Mouse (Mus musculus): ENCODE measurements around the gene Lcor. TPM values are rescaled to one million over a fixed set of nuclear protein-coding genes. Genes with fewer than 3 reads are reported as not detected.

Gene Lcor
- 11.0 and 11.4 TPM in 2 replicates for polyA plus RNA-seq (2014; fragmentation: Nextera tagmentation; extraction: Ambion mirVana)

- peak; percentile 83 for DNase-seq (ENCODE audit: low spot score)
- Histone ChIP-seq H3K9ac (ENCODE audit: low read length) (peak within 1 kb of the TSS; percentile 90), H3K9me3 (ENCODE audit: control insufficient read depth, low read length) (no peaks in the 10 kb centered on the region), H3K4me1 (ENCODE audit: control insufficient read depth, insufficient read depth, low read length) (no peaks in the 10 kb centered on the region), H3K27me3 (ENCODE audit: control insufficient read depth, insufficient read depth, low read length) (no peaks in the 10 kb centered on the region), H3K4me2 (ENCODE audit: low read depth, severe bottlenecking) (peak within 1 kb of the TSS; percentile 86), H3K27ac (replicated peaks; ENCODE audit: low read depth, low read length) (peak within 1 kb of the TSS; percentile 96), H3K4me3 (ENCODE audit: low read depth, low read length) (peak within 1 kb of the TSS; percentile 88), H3K36me3 (ENCODE audit: control insufficient read depth, insufficient read depth, low read length) (no peaks in the 10 kb centered on the region)
- ATAC-seq (ENCODE audit: insufficient number of reproducible peaks, low FRiP score, low TSS enrichment, low read depth) = peak; percentile 91
- WGBS = 0% methylated on average over 46 of the region's 92 CpGs
These were observed at the start of gene Lcor for GRCm38 (mm10) chr19:41482190-41482908. Gene Lcor, plus strand, starts transcription at chr19:41482637.

DNA sequence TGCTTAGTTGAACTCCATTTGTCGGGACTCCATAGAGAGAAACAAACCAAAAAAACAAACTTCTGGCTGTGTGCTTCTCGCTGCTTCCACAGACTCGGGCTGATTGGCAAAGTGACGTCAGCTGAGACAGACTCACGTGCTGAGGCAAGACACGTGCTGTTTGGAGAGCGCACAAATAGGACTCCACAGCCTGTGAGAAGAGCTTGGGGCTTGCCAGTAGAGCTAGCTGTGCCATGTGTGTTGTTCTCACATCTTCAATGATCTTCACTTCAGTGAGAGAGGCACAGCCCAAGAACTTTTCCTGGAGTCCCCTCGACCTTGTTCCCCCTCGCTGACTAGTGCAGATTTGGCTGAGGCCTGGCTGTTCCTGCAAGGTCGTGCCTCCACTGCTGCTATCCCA, 47.1 kb upstream of the Lcor start:
- H3K4me2 ChIP-seq (ENCODE audit: low read depth, severe bottlenecking) = no peak overlapping the region

DNA sequence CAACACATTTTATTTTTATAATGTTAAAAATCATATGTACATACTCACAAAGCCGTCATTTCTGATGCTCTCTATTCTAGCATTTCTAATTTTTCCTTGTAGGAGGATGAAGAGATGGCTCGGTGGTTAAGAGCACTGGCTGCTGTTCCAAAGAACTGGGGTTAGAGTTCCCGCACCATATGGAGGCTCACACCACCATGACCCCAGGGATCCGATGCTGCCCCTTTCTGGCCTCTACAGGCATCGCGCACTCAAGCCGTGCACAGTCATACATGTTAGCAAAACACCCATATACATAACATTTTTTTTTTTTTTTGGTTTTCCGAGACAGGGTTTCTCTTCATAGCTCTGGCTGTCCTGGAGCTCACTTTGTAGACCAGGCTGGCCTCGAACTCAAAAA, 46.0 kb upstream of the Lcor start:
- Histone ChIP-seq H3K4me1 (ENCODE audit: control insufficient read depth, insufficient read depth, low read length) (no peaks in the 10 kb centered on the region), H3K4me3 (ENCODE audit: low read depth, low read length) (no peak overlapping the region), H3K36me3 (ENCODE audit: control insufficient read depth, insufficient read depth, low read length) (no peaks in the 10 kb centered on the region), H3K27ac (replicated peaks; ENCODE audit: low read depth, low read length) (no peak overlapping the region), H3K27me3 (ENCODE audit: control insufficient read depth, insufficient read depth, low read length) (peaks cover 3% of the 10 kb centered on the region; the same call in 1 of the 2 replicates), H3K9me3 (ENCODE audit: control insufficient read depth, low read length) (no peaks in the 10 kb centered on the region), H3K4me2 (ENCODE audit: low read depth, severe bottlenecking) (no peak overlapping the region), H3K9ac (ENCODE audit: low read length) (no peak overlapping the region)
- no peak for DNase-seq (ENCODE audit: low spot score)
- whole genome bisulfite sequencing = 93% methylated on average over 9 of the region's 9 CpGs
- no peak for ATAC-seq (ENCODE audit: insufficient number of reproducible peaks, low FRiP score, low TSS enrichment, low read depth)

More for the DNA sequence above, 47.1 kb upstream of the Lcor start:
- Histone ChIP-seq H3K9me3 (ENCODE audit: control insufficient read depth, low read length) (no peaks in the 10 kb centered on the region), H3K9ac (ENCODE audit: low read length) (no peak overlapping the region), H3K27me3 (ENCODE audit: control insufficient read depth, insufficient read depth, low read length) (no peaks in the 10 kb centered on the region), H3K4me1 (ENCODE audit: control insufficient read depth, insufficient read depth, low read length) (no peaks in the 10 kb centered on the region), H3K27ac (replicated peaks; ENCODE audit: low read depth, low read length) (no peak overlapping the region), H3K4me3 (ENCODE audit: low read depth, low read length) (no peak overlapping the region), H3K36me3 (ENCODE audit: control insufficient read depth, insufficient read depth, low read length) (no peaks in the 10 kb centered on the region)
- ATAC-seq (ENCODE audit: insufficient number of reproducible peaks, low FRiP score, low TSS enrichment, low read depth) (no peak), DNase-seq (ENCODE audit: low spot score) (no peak)
- WGBS = 88% methylated on average over 10 of the region's 10 CpGs

GRCm38 (mm10) chr19:41438953-41439352, 43.5 kb upstream of the Lcor start:
- ATAC-seq (ENCODE audit: insufficient number of reproducible peaks, low FRiP score, low TSS enrichment, low read depth) (no peak), DNase-seq (ENCODE audit: low spot score) (no peak)
- WGBS = 88% methylated on average over 6 of the region's 6 CpGs
- Histone ChIP-seq H3K27me3 (ENCODE audit: control insufficient read depth, insufficient read depth, low read length) (peaks cover 4% of the 10 kb centered on the region; the same call in 1 of the 2 replicates), H3K36me3 (ENCODE audit: control insufficient read depth, insufficient read depth, low read length) (no peaks in the 10 kb centered on the region), H3K27ac (replicated peaks; ENCODE audit: low read depth, low read length) (no peak overlapping the region), H3K9ac (ENCODE audit: low read length) (no peak overlapping the region), H3K4me1 (ENCODE audit: control insufficient read depth, insufficient read depth, low read length) (no peaks in the 10 kb centered on the region), H3K4me2 (ENCODE audit: low read depth, severe bottlenecking) (no peak overlapping the region), H3K4me3 (ENCODE audit: low read depth, low read length) (no peak overlapping the region), H3K9me3 (ENCODE audit: control insufficient read depth, low read length) (no peaks in the 10 kb centered on the region)

DNA sequence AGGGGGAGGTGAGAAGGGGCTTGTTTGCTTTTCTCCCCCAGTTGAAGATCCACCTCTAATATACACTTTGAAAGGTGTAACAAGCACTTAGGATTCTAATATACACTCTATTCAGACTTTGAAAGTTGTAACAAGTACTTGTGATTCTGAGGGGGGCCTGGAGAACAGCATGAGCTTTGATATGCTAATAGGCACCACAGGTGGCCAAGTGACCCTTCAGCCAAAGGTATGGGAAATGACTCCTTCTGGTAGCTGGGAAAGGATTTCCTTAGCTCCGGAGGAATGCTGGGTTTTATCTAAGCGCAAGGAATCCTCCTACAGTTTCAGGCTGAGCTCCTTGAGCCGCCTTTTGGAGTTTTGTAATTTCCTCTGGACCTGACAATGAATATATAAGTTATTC, 41.0 kb upstream of the Lcor start:
- H3K27me3 ChIP-seq (ENCODE audit: control insufficient read depth, insufficient read depth, low read length) = peaks cover 4% of the 10 kb centered on the region; the same call in 1 of the 2 replicates
- H3K27ac ChIP-seq (replicated peaks; ENCODE audit: low read depth, low read length) = no peak overlapping the region
- DNase-seq (ENCODE audit: low spot score) (no peak), ATAC-seq (ENCODE audit: insufficient number of reproducible peaks, low FRiP score, low TSS enrichment, low read depth) (no peak)
- no peak overlapping the region for H3K4me2 ChIP-seq (ENCODE audit: low read depth, severe bottlenecking)
- no peaks in the 10 kb centered on the region for H3K9me3 ChIP-seq (ENCODE audit: control insufficient read depth, low read length)
- H3K4me3 ChIP-seq (ENCODE audit: low read depth, low read length) = no peak overlapping the region
- no peak overlapping the region for H3K9ac ChIP-seq (ENCODE audit: low read length)
- 0 out of 2 replicates have a peak, but pooled peaks cover 3% of the 10 kb centered on the region for H3K4me1 ChIP-seq (ENCODE audit: control insufficient read depth, insufficient read depth, low read length)
- H3K36me3 ChIP-seq (ENCODE audit: control insufficient read depth, insufficient read depth, low read length) = no peaks in the 10 kb centered on the region
- 17% methylated on average over 3 of the region's 3 CpGs for WGBS

GRCm38 (mm10) chr19:41441911-41442607, 40.4 kb upstream of the Lcor start:
- Histone ChIP-seq H3K9ac (ENCODE audit: low read length) (no peak overlapping the region), H3K27me3 (ENCODE audit: control insufficient read depth, insufficient read depth, low read length) (peaks cover 4% of the 10 kb centered on the region; the same call in 1 of the 2 replicates), H3K4me1 (ENCODE audit: control insufficient read depth, insufficient read depth, low read length) (0 out of 2 replicates have a peak, but pooled peaks cover 3% of the 10 kb centered on the region), H3K4me3 (ENCODE audit: low read depth, low read length) (no peak overlapping the region), H3K4me2 (ENCODE audit: low read depth, severe bottlenecking) (peak overlapping the region; percentile 11; the same call in 1 of the 2 replicates), H3K36me3 (ENCODE audit: control insufficient read depth, insufficient read depth, low read length) (no peaks in the 10 kb centered on the region), H3K9me3 (ENCODE audit: control insufficient read depth, low read length) (no peaks in the 10 kb centered on the region), H3K27ac (replicated peaks; ENCODE audit: low read depth, low read length) (no peak overlapping the region)
- no peak for ATAC-seq (ENCODE audit: insufficient number of reproducible peaks, low FRiP score, low TSS enrichment, low read depth)
- 16% methylated on average over 20 of the region's 20 CpGs for WGBS
- peak; percentile 37 for DNase-seq (ENCODE audit: low spot score)

DNA sequence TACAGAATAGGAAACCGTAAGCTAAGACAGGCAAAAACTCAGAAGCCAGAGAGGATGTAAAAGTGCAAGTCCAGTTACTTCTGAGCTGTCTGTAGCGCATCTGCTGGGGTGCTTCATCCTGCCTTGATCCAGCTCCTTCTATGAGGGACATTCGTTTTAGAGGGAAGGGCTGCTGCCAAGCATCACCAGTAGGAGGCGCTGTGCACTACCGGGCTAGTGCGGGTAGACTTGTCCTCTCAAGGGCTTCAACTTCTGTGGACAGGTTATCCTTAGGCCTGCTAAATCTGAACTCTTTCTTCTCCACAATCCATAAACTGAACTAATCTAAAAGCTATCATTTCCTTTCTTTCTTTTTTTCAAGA, 39.8 kb upstream of the Lcor start:
- peaks cover 4% of the 10 kb centered on the region; the same call in 1 of the 2 replicates for H3K27me3 ChIP-seq (ENCODE audit: control insufficient read depth, insufficient read depth, low read length)
- 0 out of 2 replicates have a peak, but pooled peaks cover 3% of the 10 kb centered on the region for H3K4me1 ChIP-seq (ENCODE audit: control insufficient read depth, insufficient read depth, low read length)
- peak overlapping the region; percentile 11; the same call in 1 of the 2 replicates for H3K4me2 ChIP-seq (ENCODE audit: low read depth, severe bottlenecking)
- WGBS = 12% methylated on average over 6 of the region's 6 CpGs
- H3K4me3 ChIP-seq (ENCODE audit: low read depth, low read length) = no peak overlapping the region
- H3K9me3 ChIP-seq (ENCODE audit: control insufficient read depth, low read length) = no peaks in the 10 kb centered on the region
- no peak overlapping the region for H3K27ac ChIP-seq (replicated peaks; ENCODE audit: low read depth, low read length)
- DNase-seq (ENCODE audit: low spot score) (peak; percentile 81), ATAC-seq (ENCODE audit: insufficient number of reproducible peaks, low FRiP score, low TSS enrichment, low read depth) (no peak)
- no peak overlapping the region for H3K9ac ChIP-seq (ENCODE audit: low read length)
- H3K36me3 ChIP-seq (ENCODE audit: control insufficient read depth, insufficient read depth, low read length) = no peaks in the 10 kb centered on the region

GRCm38 (mm10) chr19:41444491-41444890, 37.9 kb upstream of the Lcor start:
- H3K4me3 ChIP-seq (ENCODE audit: low read depth, low read length) = no peak overlapping the region
- H3K9me3 ChIP-seq (ENCODE audit: control insufficient read depth, low read length) = no peaks in the 10 kb centered on the region
- H3K4me1 ChIP-seq (ENCODE audit: control insufficient read depth, insufficient read depth, low read length) = 0 out of 2 replicates have a peak, but pooled peaks cover 3% of the 10 kb centered on the region
- H3K27ac ChIP-seq (replicated peaks; ENCODE audit: low read depth, low read length) = no peak overlapping the region
- no peak overlapping the region for H3K9ac ChIP-seq (ENCODE audit: low read length)
- peaks cover 4% of the 10 kb centered on the region; the same call in 1 of the 2 replicates for H3K27me3 ChIP-seq (ENCODE audit: control insufficient read depth, insufficient read depth, low read length)
- no peaks in the 10 kb centered on the region for H3K36me3 ChIP-seq (ENCODE audit: control insufficient read depth, insufficient read depth, low read length)
- no peak overlapping the region for H3K4me2 ChIP-seq (ENCODE audit: low read depth, severe bottlenecking)
- ATAC-seq (ENCODE audit: insufficient number of reproducible peaks, low FRiP score, low TSS enrichment, low read depth) (no peak), DNase-seq (ENCODE audit: low spot score) (no peak)
- WGBS = 73% methylated on average over 8 of the region's 8 CpGs

All from limb, embryonic 11.5 days (tissue).